Mouse (Mus musculus) ES-E14 (cell line): ENCODE measurements at regions not wholly inside any gene's neighbourhood (a gene's known extent, or its start where the extent isn't known, plus 50 kb on each side); places are given as distances from the start of the nearest gene placed in this dataset.

Experiments used
- DNase-seq: peaks from one replicate; pipeline ENCODE4 v3.0.0-alpha.2; 2013; ENCODE audit warnings: low read depth, low spot score
- H3K27ac ChIP-seq: 2 replicates; pipeline ENCODE4 v1.5.1; 2012; ENCODE audit warnings: low read depth, mild to moderate bottlenecking, low read length, moderate library complexity, mixed read lengths; ENCODE audit not compliant: poor library complexity, insufficient read depth, severe bottlenecking
- H3K36me3 ChIP-seq: 2 replicates; pipeline ENCODE4 v1.6.1; 2012; ENCODE audit warnings: mild to moderate bottlenecking, low read length, moderate library complexity, mixed read lengths; ENCODE audit not compliant: control insufficient read depth, poor library complexity, insufficient read depth, severe bottlenecking
- H3K4me1 ChIP-seq, 2 experiments: fragments of 150-350 bp in 1 of 2; sonication (generic) in 1 of 2; 2 replicates each; pipeline ENCODE4 v1.6.1; 2012; ENCODE audit warnings: low read length in 2 of 2, mild to moderate bottlenecking in 1 of 2, mixed read lengths in 1 of 2; ENCODE audit not compliant: control insufficient read depth in 2 of 2, insufficient read depth in 2 of 2, poor library complexity in 1 of 2
- H3K4me3 ChIP-seq, 2 experiments: fragments of 150-350 bp in 1 of 2; sonication (generic) in 1 of 2; 2 replicates each; pipeline ENCODE4 v1.5.1; 2012; ENCODE audit warnings: low read length in 2 of 2, low read depth in 1 of 2, mild to moderate bottlenecking in 1 of 2, mixed read lengths in 1 of 2; ENCODE audit not compliant: insufficient read depth in 1 of 2, poor library complexity in 1 of 2, severe bottlenecking in 1 of 2
- H3K9ac ChIP-seq: 2 replicates; pipeline ENCODE4 v1.6.1; 2012; ENCODE audit warnings: low read depth, mild to moderate bottlenecking, low read length, mixed read lengths; ENCODE audit not compliant: poor library complexity, insufficient read depth, severe bottlenecking
- H3K9me3 ChIP-seq: fragments of 150-350 bp; sonication (generic); 2 replicates; pipeline ENCODE4 v1.6.1; 2012; ENCODE audit warnings: low read depth, mild to moderate bottlenecking, low read length; ENCODE audit not compliant: control insufficient read depth, insufficient read depth
- CHD2 ChIP-seq: IDR thresholded peaks from 2 replicates; pipeline ENCODE4 v1.6.1; 2014; ENCODE audit warnings: mild to moderate bottlenecking, low read depth, low read length, inconsistent platforms
- HCFC1 ChIP-seq: IDR thresholded peaks from 2 replicates; pipeline ENCODE4 v1.6.1; 2012; ENCODE audit warnings: low read length, inconsistent platforms, borderline replicate concordance; ENCODE audit not compliant: insufficient read depth
- MAFK ChIP-seq: IDR thresholded peaks from 2 replicates; pipeline ENCODE4 v1.6.1; 2014; ENCODE audit warnings: mild to moderate bottlenecking, low read depth, low read length, inconsistent platforms; ENCODE audit not compliant: insufficient read depth
- ZC3H11A ChIP-seq: IDR thresholded peaks from 2 replicates; pipeline ENCODE4 v1.6.1; 2012; ENCODE audit warnings: low read depth, mild to moderate bottlenecking, inconsistent platforms, low read length, borderline replicate concordance
- ZNF384 ChIP-seq: IDR thresholded peaks from 2 replicates; pipeline ENCODE4 v1.6.1; 2012; ENCODE audit warnings: low read depth, low read length, inconsistent platforms
- in situ Hi-C, 2 experiments: fragments of 600-800 bp; cut with MboI; formaldehyde crosslinking; loops; one replicate each; pipeline ENCODE4 v1.15.1; 2025; ENCODE audit warnings: low sequenced_read_pairs in 2 of 2, inconsistent platforms in 1 of 2; ENCODE audit not compliant: unreplicated experiment in 2 of 2

DNA sequence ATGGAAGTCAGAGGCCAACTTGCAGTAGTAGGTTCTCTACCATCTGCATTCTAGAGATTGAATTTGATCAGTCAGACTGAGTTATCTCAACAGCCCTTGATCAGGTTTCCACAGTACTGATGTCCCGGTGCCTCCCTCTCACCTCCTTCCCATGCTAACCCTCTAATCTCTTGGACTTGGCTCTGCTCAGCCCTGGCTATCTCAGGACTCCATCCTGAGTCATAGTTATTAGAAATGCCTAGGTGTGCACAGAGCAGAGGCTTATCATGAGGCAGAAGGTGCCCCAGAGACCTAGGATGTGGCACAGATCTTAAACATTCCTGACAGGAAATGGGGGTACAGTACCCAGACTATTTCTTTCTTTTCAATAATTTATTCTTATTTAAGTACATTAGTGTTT, 87.3 kb downstream of the Snrpe start:
- in situ Hi-C loops: no loop called here
- H3K9me3 ChIP-seq: no peaks in the 10 kb centered on the region
- no peak overlapping the region for H3K4me3 ChIP-seq
- DNase-seq: no peak
- TF ChIP-seq MAFK: no peak
- no peak for TF ChIP-seq HCFC1
- no peak overlapping the region for H3K27ac ChIP-seq
- H3K36me3 ChIP-seq: no peaks in the 10 kb centered on the region
- H3K4me1 ChIP-seq: peaks cover 3 to 8% of the 10 kb centered on the region in 2 experiments
- no peak overlapping the region for H3K9ac ChIP-seq

DNA sequence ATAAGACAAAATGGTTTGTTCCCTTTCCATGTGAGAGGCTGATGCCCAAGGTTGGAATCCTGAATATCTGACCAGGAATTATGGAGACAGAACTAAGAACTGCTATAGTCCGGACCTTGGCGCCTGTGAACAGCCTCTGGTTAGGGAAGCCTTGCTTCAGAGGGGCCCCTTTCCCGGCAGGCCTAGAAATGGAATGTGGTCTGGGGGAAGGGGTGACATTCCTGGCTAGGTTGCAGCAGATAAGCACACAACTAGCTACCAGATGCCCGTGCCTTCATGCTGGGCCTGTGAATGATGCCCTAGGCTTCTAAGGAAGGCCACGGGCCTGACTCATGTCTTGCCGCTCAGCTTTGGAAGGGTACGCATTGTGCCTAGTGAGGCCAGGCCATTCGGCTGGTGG, 89.4 kb downstream of the Snrpe start:
- Histone ChIP-seq H3K9ac (no peak overlapping the region), H3K27ac (no peak overlapping the region), H3K4me1 (peaks cover 0 to 5% of the 10 kb centered on the region in 2 experiments; a peak in 1 of 4 replicates), H3K9me3 (no peaks in the 10 kb centered on the region), H3K4me3 (peak overlapping the region; percentile 1 to 15; a peak in 3 of 4 replicates), H3K36me3 (no peaks in the 10 kb centered on the region)
- TF ChIP-seq CHD2 (no peak), HCFC1 (no peak), ZNF384 (no peak), MAFK (no peak), ZC3H11A (no peak)
- DNase-seq: peak; percentile 21
- in situ Hi-C loops: no loop called here

DNA sequence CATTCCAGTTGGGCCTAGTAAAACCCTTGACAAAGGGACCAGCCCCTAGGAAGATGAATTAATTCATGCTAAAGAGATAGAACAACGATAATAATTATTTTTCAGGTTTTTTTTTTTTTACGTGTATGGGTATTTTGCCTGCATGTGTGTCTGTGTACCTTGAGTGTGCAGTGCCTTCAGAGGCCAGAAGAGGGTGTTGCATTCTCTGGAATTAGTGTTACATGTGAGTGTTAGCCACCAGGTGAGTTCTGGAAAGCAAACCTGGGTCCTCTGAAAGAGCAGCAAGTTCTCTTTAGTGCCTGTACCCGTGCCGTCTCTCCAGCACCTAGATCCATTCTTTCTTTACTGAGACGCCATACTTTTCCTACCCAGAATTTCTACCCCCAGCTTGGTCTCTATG, 92.8 kb upstream of the Sox13 start:
- no peaks in the 10 kb centered on the region for H3K36me3 ChIP-seq
- H3K4me3 ChIP-seq: no peak overlapping the region
- no peak overlapping the region for H3K9ac ChIP-seq
- in situ Hi-C loops: no loop called here
- no peak overlapping the region for H3K27ac ChIP-seq
- no peaks in the 10 kb centered on the region for H3K9me3 ChIP-seq
- DNase-seq: no peak
- no peak for TF ChIP-seq CHD2
- TF ChIP-seq ZC3H11A: no peak
- TF ChIP-seq ZNF384: no peak
- peaks cover 0 to 5% of the 10 kb centered on the region in 2 experiments; a peak in 1 of 4 replicates for H3K4me1 ChIP-seq

DNA sequence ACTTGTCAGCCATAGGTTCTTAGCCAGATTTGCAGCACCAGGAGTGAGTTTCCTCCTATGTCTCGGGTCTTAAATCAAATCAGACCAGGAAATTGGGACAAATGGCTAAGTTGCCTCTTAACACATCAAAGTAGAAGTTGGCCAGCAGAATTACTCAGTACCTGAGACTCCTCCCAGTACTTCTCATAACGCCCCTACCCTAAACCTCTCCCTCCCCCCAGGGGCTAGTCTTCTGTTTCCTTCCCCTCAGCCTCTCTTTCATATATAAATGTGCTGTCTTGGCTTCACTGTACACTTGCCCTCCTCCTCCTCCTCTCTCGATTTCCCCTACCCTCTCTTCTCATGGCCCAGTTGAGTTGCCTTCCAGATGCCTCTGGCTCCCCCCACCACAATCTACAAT, 79.9 kb upstream of the Sox13 start:
- peaks cover 0 to 2% of the 10 kb centered on the region in 2 experiments; a peak in 1 of 4 replicates for H3K4me1 ChIP-seq
- H3K4me3 ChIP-seq: no peak overlapping the region
- in situ Hi-C loops: no loop called here
- no peak overlapping the region; the same call in 1 of the 2 replicates for H3K27ac ChIP-seq
- no peak for DNase-seq
- TF ChIP-seq ZC3H11A (no peak), HCFC1 (no peak), MAFK (no peak), CHD2 (no peak), ZNF384 (no peak)
- no peaks in the 10 kb centered on the region for H3K36me3 ChIP-seq
- no peak overlapping the region for H3K9ac ChIP-seq
- no peaks in the 10 kb centered on the region for H3K9me3 ChIP-seq

DNA sequence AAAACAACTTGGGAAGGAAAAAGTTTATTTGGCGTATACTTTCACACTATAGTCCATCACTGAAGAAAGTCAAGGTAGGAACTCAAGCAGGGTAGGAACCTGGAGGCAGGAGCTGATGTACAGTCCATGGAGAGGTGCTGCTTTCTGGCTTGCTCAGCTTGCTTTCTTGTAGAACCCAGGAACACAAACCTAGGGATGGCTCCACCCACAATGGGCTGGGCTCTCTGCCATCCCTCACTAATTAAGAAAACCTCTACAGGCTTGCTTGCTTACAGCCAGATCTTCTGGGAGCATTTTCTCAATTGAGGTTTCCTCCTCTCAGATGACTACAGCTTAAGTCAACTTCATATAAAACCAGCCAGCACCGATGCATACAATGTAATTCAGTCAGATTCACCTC, 79.2 kb upstream of the Sox13 start:
- Histone ChIP-seq H3K4me3 (no peak overlapping the region), H3K27ac (no peak overlapping the region; the same call in 1 of the 2 replicates), H3K9ac (no peak overlapping the region), H3K36me3 (no peaks in the 10 kb centered on the region), H3K9me3 (no peaks in the 10 kb centered on the region), H3K4me1 (peaks cover 0 to 2% of the 10 kb centered on the region in 2 experiments; a peak in 1 of 4 replicates)
- DNase-seq: no peak
- in situ Hi-C loops: no loop called here
- TF ChIP-seq MAFK: no peak
- no peak for TF ChIP-seq ZC3H11A
- no peak for TF ChIP-seq HCFC1
- no peak for TF ChIP-seq ZNF384
- no peak for TF ChIP-seq CHD2
